ENCODE assay signal across 8 mouse cellular contexts in the genomic region with DNA sequence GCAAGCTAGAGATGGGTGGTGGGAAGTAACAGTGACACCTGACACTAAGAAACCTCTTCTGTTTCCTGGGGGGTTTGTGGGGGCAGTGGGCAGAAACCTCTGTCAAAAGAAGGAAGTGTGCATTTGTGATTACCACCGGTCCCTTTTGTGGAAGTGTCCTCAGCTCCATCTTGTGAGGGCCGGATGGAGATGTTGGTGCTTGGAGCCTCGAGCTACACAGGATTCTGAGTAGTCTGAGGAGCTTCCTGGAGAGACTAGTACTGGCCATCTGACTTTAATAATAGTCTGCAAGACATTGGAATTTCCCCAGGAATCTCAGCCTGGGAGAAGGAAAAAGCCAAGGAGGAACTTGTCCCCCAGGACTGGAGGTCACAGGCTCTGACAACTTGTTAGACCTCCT. TPM values are rescaled to one million over a fixed set of nuclear protein-coding genes. Genes with fewer than 3 reads are reported as not detected.
DNase-seq lines count a peak whose midpoint lies in the region; ATAC-seq lines count a peak whose summit lies in the region.

No protein-coding gene starts in this region.

- peak; percentile 60 for ATAC-seq in megakaryocyte, adult 5-6 weeks (ENCODE audit: poor library complexity, severe bottlenecking)
- no peak for ATAC-seq in frontal cortex, adult (ENCODE audit: low TSS enrichment)
- no peak for ATAC-seq in forebrain, embryonic 15.5 days (replicated peaks)

- H3K9ac ChIP-seq in forebrain, embryonic 15.5 days (replicated peaks), result no peak overlapping the region

- WGBS in heart, embryonic 10.5 days, result 48% methylated on average over 3 of the region's 3 CpGs
- 75% methylated on average over 3 of the region's 3 CpGs for WGBS in forebrain, embryonic 15.5 days

- no peaks in the 10 kb centered on the region for H3K9me3 ChIP-seq in heart, embryonic 10.5 days
- no peaks in the 10 kb centered on the region for H3K9me3 ChIP-seq in forebrain, embryonic 15.5 days

- no peaks in the 10 kb centered on the region for H3K27me3 ChIP-seq in heart, embryonic 10.5 days (ENCODE audit: insufficient read depth, poor library complexity, severe bottlenecking)
- H3K27me3 ChIP-seq in forebrain, embryonic 15.5 days, result no peaks in the 10 kb centered on the region

- DNase-seq in heart, adult 9 months (ENCODE audit: low spot score in 2 of 2), result peak; percentile 44 to 71
- no peak for DNase-seq in heart, postnatal 25 days (ENCODE audit: low spot score)
- DNase-seq in CD4-positive helper T cell, adult 2 months (ENCODE audit: low read depth, low spot score), result peak; percentile 44
- no peak for DNase-seq in heart, embryonic 10.5 days (ENCODE audit: low spot score)
- no peak for DNase-seq in gastrocnemius, postnatal 25 days

- no peak overlapping the region for H3K4me3 ChIP-seq in heart, embryonic 10.5 days
- no peak overlapping the region for H3K4me3 ChIP-seq in forebrain, embryonic 15.5 days

- intact Hi-C loops in heart, postnatal 25 days (cut with DNase I), result loop anchor here (5.0 kb wide), 1 partner anchor 43 kb away; no protein-coding TSS in a partner anchor

- H3K4me2 ChIP-seq in forebrain, embryonic 15.5 days (replicated peaks), result no peak overlapping the region

- peaks cover 82% of the 10 kb centered on the region for H3K4me1 ChIP-seq in heart, embryonic 10.5 days
- H3K4me1 ChIP-seq in forebrain, embryonic 15.5 days, result peaks cover 53% of the 10 kb centered on the region

- no peaks in the 10 kb centered on the region for H3K36me3 ChIP-seq in heart, embryonic 10.5 days
- H3K36me3 ChIP-seq in forebrain, embryonic 15.5 days, result no peaks in the 10 kb centered on the region

- H3K27ac ChIP-seq in heart, embryonic 10.5 days, result peak overlapping the region; percentile 48; the same call in 1 of the 2 replicates
- no peak overlapping the region for H3K27ac ChIP-seq in forebrain, embryonic 15.5 days (replicated peaks)

RNA-seq across cellular contexts. Expression of a gene that starts 17.2 kb away (rescaled TPM):
- 1 to 10 TPM; 3.8 to 6.0 TPM for total RNA-seq in heart, postnatal 25 days (2021)
- 4.9 and 6.0 TPM in 2 replicates for polyA plus RNA-seq in heart, embryonic 10.5 days (2016; fragmentation: Nextera tagmentation; extraction: Ambion mirVana)
- 13.2 and 20.1 TPM in 2 replicates for total RNA-seq in megakaryocyte, adult 5-6 weeks (2015)
- total RNA-seq in megakaryocyte, adult 5-6 weeks (2017), result 19.2 and 23.7 TPM in 2 replicates
- 1 to 10 TPM; 1.8 to 2.9 TPM for total RNA-seq in gastrocnemius, postnatal 25 days (2021)
- polyA plus RNA-seq in forebrain, embryonic 15.5 days (2015; fragmentation: Nextera tagmentation; extraction: Ambion mirVana), result 20.2 and 20.8 TPM in 2 replicates

RNA-seq across cellular contexts. Expression of a gene that starts 54.8 kb away (rescaled TPM):
- not detected for total RNA-seq in heart, postnatal 25 days (2021)
- 0.50 TPM in 1 of 2 replicates, not detected in the other for polyA plus RNA-seq in heart, embryonic 10.5 days (2016; fragmentation: Nextera tagmentation; extraction: Ambion mirVana)
- not detected in 2 replicates for total RNA-seq in megakaryocyte, adult 5-6 weeks (2015)
- total RNA-seq in megakaryocyte, adult 5-6 weeks (2017), result not detected in 2 replicates
- not detected for total RNA-seq in gastrocnemius, postnatal 25 days (2021)
- 0.39 TPM in 1 of 2 replicates, not detected in the other for polyA plus RNA-seq in forebrain, embryonic 15.5 days (2015; fragmentation: Nextera tagmentation; extraction: Ambion mirVana)

Comparison
In these comparisons a context has a peak if more than half of its experiments do, and no peak if none do; other contexts are left out.
1. DNase-seq: peak in heart, adult 9 months (2 of 2) and CD4-positive helper T cell, adult 2 months (single experiment); none in heart, postnatal 25 days (single experiment), heart, embryonic 10.5 days (single experiment) and gastrocnemius, postnatal 25 days (single experiment).